Mouse (Mus musculus) liver, adult 2 months (tissue): Measurements from ENCODE around the gene Gng3.

Source experiments
- CTCF ChIP-seq: fragments of 200-500 bp; IDR thresholded peaks from 2 replicates; pipeline ENCODE4 v1.5.1; 2011; ENCODE audit warnings: low read depth, low read length, control low read depth
- POLR2A ChIP-seq: fragments of 200-500 bp; IDR thresholded peaks from 2 replicates; pipeline ENCODE4 v1.6.1; 2011; ENCODE audit warnings: low read length, control low read depth; ENCODE audit not compliant: insufficient read depth; ENCODE audit errors: extremely low read depth

GRCm38 (mm10) chr19:8798947-8799315 is 40.1 kb downstream of the Gng3 start:
- TF ChIP-seq POLR2A (no peak), CTCF (no peak)
